Mouse (Mus musculus) central nervous system, embryonic 11.5 days (tissue): Measurements from ENCODE around the gene Tead1. TPM values are rescaled to one million over a fixed set of nuclear protein-coding genes. Genes with fewer than 3 reads are reported as not detected.

Experiments
- polyA plus RNA-seq: library from polyadenylated mRNA; depleted of rRNA; stranded (reverse); fragments of >200 nt; gene quantifications from 2 replicates; pipeline ENCODE4 v1.2.3, GENCODE M21; 2012; rRNA removed

The Tead1 gene
- 24.3 and 36.0 TPM in 2 replicates for polyA plus RNA-seq

GRCm38 (mm10) chr7:112679171-112679512 lies at the start of gene Tead1:
Tead1 (plus strand) TSS chr7:112679318.

GRCm38 (mm10) chr7:112953777-112954291 lies 274.7 kb downstream of the Tead1 start, which contains the start of gene Rassf10:
Rassf10 (plus strand) TSS chr7:112953962.

